In genomic region chr4:89687961-89688803, GRCm38 (mm10) we compare ENCODE assay signal across 8 mouse cellular contexts. TPM values are rescaled to one million over a fixed set of nuclear protein-coding genes. Genes with fewer than 3 reads are reported as not detected.
DNase-seq lines count a peak whose midpoint lies in the region; ATAC-seq and TF ChIP-seq lines count a peak whose summit lies in the region.

No protein-coding gene starts in this region.

- peaks cover 7% of the 10 kb centered on the region; the same call in 1 of the 2 replicates for H3K27me3 ChIP-seq in thymus, adult 2 months (ENCODE audit: control insufficient read depth, insufficient read depth, low read length)
- H3K27me3 ChIP-seq in embryonic facial prominence, embryonic 10.5 days (replicated peaks; ENCODE audit: low read depth, poor library complexity, severe bottlenecking): peaks cover 64% of the 10 kb centered on the region
- H3K27me3 ChIP-seq in midbrain, embryonic 15.5 days (replicated peaks): peaks cover 34% of the 10 kb centered on the region

- peak; percentile 85 for ATAC-seq in midbrain, embryonic 15.5 days (replicated peaks)

- intact Hi-C loops in heart, postnatal 14 days (cut with DNase I): no loop called here

- no peak for TF ChIP-seq CTCF in thymus, adult 2 months (IDR thresholded peaks at IDR 0.05; ENCODE audit: borderline replicate concordance, control insufficient read depth, extremely low read depth, insufficient read depth, low read length, poor library complexity)

- H3K36me3 ChIP-seq in thymus, adult 2 months (ENCODE audit: control insufficient read depth, insufficient read depth, low read length): no peaks in the 10 kb centered on the region
- H3K36me3 ChIP-seq in embryonic facial prominence, embryonic 10.5 days (replicated peaks): no peaks in the 10 kb centered on the region
- no peaks in the 10 kb centered on the region for H3K36me3 ChIP-seq in midbrain, embryonic 15.5 days (replicated peaks)

- no peak overlapping the region for H3K27ac ChIP-seq in thymus, adult 2 months (ENCODE audit: control insufficient read depth, insufficient read depth, low read length)
- H3K27ac ChIP-seq in embryonic facial prominence, embryonic 10.5 days (replicated peaks): peak overlapping the region; percentile 75
- no peak overlapping the region for H3K27ac ChIP-seq in midbrain, embryonic 15.5 days

- peak overlapping the region; percentile 85 for H3K4me2 ChIP-seq in midbrain, embryonic 15.5 days

- peak overlapping the region; percentile 7 for H3K4me3 ChIP-seq in thymus, adult 2 months (ENCODE audit: control insufficient read depth, insufficient read depth, low read length)
- H3K4me3 ChIP-seq in embryonic facial prominence, embryonic 10.5 days: peak overlapping the region; percentile 69
- H3K4me3 ChIP-seq in midbrain, embryonic 15.5 days: peak overlapping the region; percentile 61

- DNase-seq in thymus, adult 2 months: no peak
- no peak for DNase-seq in thymus, postnatal 14 days
- DNase-seq in embryonic facial prominence, embryonic 10.5 days (ENCODE audit: low spot score): peak; percentile 65
- peak; percentile 14 to 19 for DNase-seq in heart, postnatal 14 days
- DNase-seq in kidney, postnatal 36 days: peak; percentile 38 to 56
- DNase-seq in urinary bladder, postnatal 25 days (ENCODE audit: low spot score): peak; percentile 7
- no peak for DNase-seq in layer of hippocampus, postnatal 25 days (ENCODE audit: extremely low spot score in 1 of 2, low spot score in 1 of 2)

- WGBS in thymus, adult 2 months: 3% methylated on average over 78 of the region's 78 CpGs
- WGBS in embryonic facial prominence, embryonic 10.5 days: under 1% methylated on average over 78 of the region's 78 CpGs
- under 1% methylated on average over 78 of the region's 78 CpGs for WGBS in midbrain, embryonic 15.5 days

- peak overlapping the region; percentile 48 for H3K9ac ChIP-seq in midbrain, embryonic 15.5 days

- no peak for TF ChIP-seq POLR2A in thymus, adult 2 months (IDR thresholded peaks at IDR 0.05; ENCODE audit: control insufficient read depth, extremely low read depth, insufficient read depth, low read length, poor library complexity)

- H3K9me3 ChIP-seq in embryonic facial prominence, embryonic 10.5 days: no peaks in the 10 kb centered on the region
- H3K9me3 ChIP-seq in midbrain, embryonic 15.5 days: no peaks in the 10 kb centered on the region

- no peaks in the 10 kb centered on the region; the same call in 1 of the 2 replicates for H3K4me1 ChIP-seq in thymus, adult 2 months (replicated peaks; ENCODE audit: control insufficient read depth, insufficient read depth, low read length)
- peaks cover 12% of the 10 kb centered on the region for H3K4me1 ChIP-seq in embryonic facial prominence, embryonic 10.5 days
- H3K4me1 ChIP-seq in midbrain, embryonic 15.5 days: peaks cover 10% of the 10 kb centered on the region

RNA-seq across cellular contexts. Expression of gene Dmrta1, which starts 8.9 kb away (rescaled TPM):
- 0.24 TPM in 2 replicates for polyA plus RNA-seq in thymus, adult 2 months (2012; rRNA removed)
- polyA plus RNA-seq in embryonic facial prominence, embryonic 10.5 days (2016; fragmentation: Nextera tagmentation; extraction: Ambion mirVana): 0.66 and 1.1 TPM in 2 replicates
- not detected for total RNA-seq in heart, postnatal 14 days (2021)
- polyA plus RNA-seq in midbrain, embryonic 15.5 days (2015; fragmentation: Nextera tagmentation; extraction: Ambion mirVana): 0.27 and 0.37 TPM in 2 replicates
- total RNA-seq in layer of hippocampus, postnatal 25 days (2021): under 1 TPM; 0.44 to 0.63 TPM

Comparison
In these comparisons a context has a peak if more than half of its experiments do, and no peak if none do; other contexts are left out.
1. DNase-seq: peak in embryonic facial prominence, embryonic 10.5 days (single experiment), heart, postnatal 14 days (2 of 2), kidney, postnatal 36 days (2 of 2) and urinary bladder, postnatal 25 days (single experiment); none in thymus, adult 2 months (single experiment), thymus, postnatal 14 days (single experiment) and layer of hippocampus, postnatal 25 days (0 of 2).
2. H3K4me3 ChIP-seq: peak in every context shown above with its lines; median percentile 69 in embryonic facial prominence, embryonic 10.5 days; 61 in midbrain, embryonic 15.5 days; 7 in thymus, adult 2 months.